Mouse (Mus musculus) lung, adult 2 months (tissue): ENCODE results near the gene Tpi1.
"Not testable (repeated sequence)": the region's sequence is repeated elsewhere in the genome, so short reads cannot be mapped to it uniquely, and the experiment has no call there.

ENCODE experiments used
- CTCF ChIP-seq: fragments of 200-500 bp; IDR thresholded peaks from 2 replicates; pipeline ENCODE4 v1.5.1; 2011; ENCODE audit warnings: mild to moderate bottlenecking, low read length, control low read depth; ENCODE audit not compliant: insufficient read depth
- POLR2A ChIP-seq: fragments of 200-500 bp; IDR thresholded peaks from 2 replicates; pipeline ENCODE4 v1.6.1; 2011; ENCODE audit warnings: low read depth, mild to moderate bottlenecking, control low read depth, low read length, borderline replicate concordance; ENCODE audit errors: extremely low read depth

- not testable (repeated sequence) for TF ChIP-seq CTCF, POLR2A
Measured at GRCm38 (mm10) chr6:124831199-124831598, 17.1 kb upstream of the Tpi1 start.
